In genomic region chr7:114276005-114276752, GRCm38 (mm10) we compare ENCODE assay signal across 8 mouse cellular contexts. TPM values are rescaled to one million over a fixed set of nuclear protein-coding genes. Genes with fewer than 3 reads are reported as not detected.
DNase-seq lines count a peak whose midpoint lies in the region; ATAC-seq lines count a peak whose summit lies in the region.

Gene Psma1, minus strand, starts transcription at chr7:114276118.

- H3K9me3 ChIP-seq in hindbrain, embryonic 15.5 days, result no peaks in the 10 kb centered on the region

- ATAC-seq in hindbrain, embryonic 15.5 days (ENCODE audit: low FRiP score, low read depth), result peak; percentile 95

- no peaks in the 10 kb centered on the region for H3K27me3 ChIP-seq in hindbrain, embryonic 15.5 days

- peak within 1 kb of the TSS; percentile 79 for H3K4me2 ChIP-seq in hindbrain, embryonic 15.5 days

- H3K9ac ChIP-seq in hindbrain, embryonic 15.5 days, result peak within 1 kb of the TSS; percentile 91

- H3K4me1 ChIP-seq in hindbrain, embryonic 15.5 days (replicated peaks), result peaks cover 17% of the 10 kb centered on the region

- peaks cover 24% of the 10 kb centered on the region for H3K36me3 ChIP-seq in hindbrain, embryonic 15.5 days

- DNase-seq in T-cell, adult 2 months (ENCODE audit: low spot score), result peak; percentile 94
- DNase-seq in cerebellum, postnatal 36 days, result peak; percentile 97 to 98
- peak; percentile 95 to 98 for DNase-seq in frontal cortex, postnatal 36 days (ENCODE audit: low spot score in 2 of 2)
- peak; percentile 96 for DNase-seq in left cerebral cortex, adult 11 months (ENCODE audit: low spot score)
- DNase-seq in lung, postnatal 4 days, result peak; percentile 98
- peak; percentile 98 for DNase-seq in retina, postnatal 7 days (ENCODE audit: low read depth, low spot score)
- DNase-seq in urinary bladder, adult 2 months (ENCODE audit: low spot score), result peak; percentile 83

- WGBS in hindbrain, embryonic 15.5 days, result under 1% methylated on average over 39 of the region's 39 CpGs

- peak within 1 kb of the TSS; percentile 84 for H3K4me3 ChIP-seq in hindbrain, embryonic 15.5 days

- H3K27ac ChIP-seq in hindbrain, embryonic 15.5 days (replicated peaks), result peak within 1 kb of the TSS; percentile 79

RNA-seq across cellular contexts. Expression of gene Psma1, which starts in this region (rescaled TPM):
- polyA plus RNA-seq in hindbrain, embryonic 15.5 days (2015; fragmentation: Nextera tagmentation; extraction: Ambion mirVana), result 341 and 365 TPM in 2 replicates
- polyA plus RNA-seq in urinary bladder, adult 2 months (2012; rRNA removed), result 181 and 227 TPM in 2 replicates

Comparison
In these comparisons a context has a peak if more than half of its experiments do, and no peak if none do; other contexts are left out.
1. Peak in every context shown above with its lines: DNase-seq, ATAC-seq, H3K4me3 ChIP-seq and H3K27ac ChIP-seq.